Mouse (Mus musculus) cerebellum, adult 11 months (tissue): ENCODE measurements around the gene Sfi1.
"Not testable (repeated sequence)": the region's sequence is repeated elsewhere in the genome, so short reads cannot be mapped to it uniquely, and the experiment has no call there.

Source experiments
- DNase-seq: peaks from one replicate; pipeline ENCODE4 v3.0.0; 2022

Sfi1 gene

GRCm38 (mm10) chr11:3172526-3172925 lies 20.7 kb downstream of the Sfi1 start:
- DNase-seq = not testable (repeated sequence)

- not testable (repeated sequence) for DNase-seq
Observed at GRCm38 (mm10) chr11:3171931-3172330, 21.3 kb downstream of the Sfi1 start.

- DNase-seq = not testable (repeated sequence)
Observed at GRCm38 (mm10) chr11:3169042-3169441, 24.2 kb downstream of the Sfi1 start.

GRCm38 (mm10) chr11:3167571-3168001 lies 25.7 kb downstream of the Sfi1 start:
- DNase-seq = not testable (repeated sequence)

- not testable (repeated sequence) for DNase-seq
Observed at GRCm38 (mm10) chr11:3167129-3167528, 26.1 kb downstream of the Sfi1 start.

GRCm38 (mm10) chr11:3166321-3166720 lies 26.9 kb downstream of the Sfi1 start:
- DNase-seq = not testable (repeated sequence)

GRCm38 (mm10) chr11:3165210-3165782 lies 28.0 kb downstream of the Sfi1 start:
- DNase-seq = not testable (repeated sequence)

GRCm38 (mm10) chr11:3163661-3164060 lies 29.6 kb downstream of the Sfi1 start:
- DNase-seq = not testable (repeated sequence)

- not testable (repeated sequence) for DNase-seq
Observed at GRCm38 (mm10) chr11:3163122-3163521, 30.1 kb downstream of the Sfi1 start.

- DNase-seq = not testable (repeated sequence)
Observed at GRCm38 (mm10) chr11:3162236-3162897, 30.9 kb downstream of the Sfi1 start.

GRCm38 (mm10) chr11:3161370-3161769 lies 31.9 kb downstream of the Sfi1 start:
- not testable (repeated sequence) for DNase-seq

GRCm38 (mm10) chr11:3158800-3159199 lies 34.5 kb downstream of the Sfi1 start:
- DNase-seq = not testable (repeated sequence)

- not testable (repeated sequence) for DNase-seq
Observed at GRCm38 (mm10) chr11:3157996-3158395, 35.3 kb downstream of the Sfi1 start.

GRCm38 (mm10) chr11:3156991-3157390 lies 36.3 kb downstream of the Sfi1 start:
- not testable (repeated sequence) for DNase-seq

- DNase-seq = not testable (repeated sequence)
Observed at GRCm38 (mm10) chr11:3153666-3154397, 39.4 kb downstream of the Sfi1 start.

GRCm38 (mm10) chr11:3151358-3151757 lies 41.9 kb downstream of the Sfi1 start:
- DNase-seq = not testable (repeated sequence)

- DNase-seq = not testable (repeated sequence)
Observed at GRCm38 (mm10) chr11:3150677-3151003, 42.6 kb downstream of the Sfi1 start.

- DNase-seq = not testable (repeated sequence)
Observed at GRCm38 (mm10) chr11:3150003-3150676, 43.1 kb downstream of the Sfi1 start.

- DNase-seq = not testable (repeated sequence)
Observed at GRCm38 (mm10) chr11:3149471-3149870, 43.8 kb downstream of the Sfi1 start.

GRCm38 (mm10) chr11:3146806-3147205 lies 46.5 kb downstream of the Sfi1 start:
- not testable (repeated sequence) for DNase-seq

- not testable (repeated sequence) for DNase-seq
Observed at GRCm38 (mm10) chr11:3145359-3146165, 47.7 kb downstream of the Sfi1 start.

- DNase-seq = not testable (repeated sequence)
Observed at GRCm38 (mm10) chr11:3143984-3144383, 49.3 kb downstream of the Sfi1 start.
